Mouse (Mus musculus) right cerebral cortex, postnatal 36 days (tissue): Measurements from ENCODE around the gene Sppl3.

ENCODE experiments used
- DNase-seq, 2 experiments: peaks; one replicate each; pipeline ENCODE4 v3.0.0; 2022; ENCODE audit warnings: low spot score in 2 of 2, mixed read lengths in 1 of 2

Sppl3 gene

GRCm38 (mm10) chr5:115010577-115011216, at the start of gene Sppl3:
Sppl3 (plus strand) TSS chr5:115011137.
- DNase-seq = peak; percentile 88 to 89

- DNase-seq = no peak
Observed at GRCm38 (mm10) chr5:114961590-114962360, 49.2 kb upstream of the Sppl3 start.

DNA sequence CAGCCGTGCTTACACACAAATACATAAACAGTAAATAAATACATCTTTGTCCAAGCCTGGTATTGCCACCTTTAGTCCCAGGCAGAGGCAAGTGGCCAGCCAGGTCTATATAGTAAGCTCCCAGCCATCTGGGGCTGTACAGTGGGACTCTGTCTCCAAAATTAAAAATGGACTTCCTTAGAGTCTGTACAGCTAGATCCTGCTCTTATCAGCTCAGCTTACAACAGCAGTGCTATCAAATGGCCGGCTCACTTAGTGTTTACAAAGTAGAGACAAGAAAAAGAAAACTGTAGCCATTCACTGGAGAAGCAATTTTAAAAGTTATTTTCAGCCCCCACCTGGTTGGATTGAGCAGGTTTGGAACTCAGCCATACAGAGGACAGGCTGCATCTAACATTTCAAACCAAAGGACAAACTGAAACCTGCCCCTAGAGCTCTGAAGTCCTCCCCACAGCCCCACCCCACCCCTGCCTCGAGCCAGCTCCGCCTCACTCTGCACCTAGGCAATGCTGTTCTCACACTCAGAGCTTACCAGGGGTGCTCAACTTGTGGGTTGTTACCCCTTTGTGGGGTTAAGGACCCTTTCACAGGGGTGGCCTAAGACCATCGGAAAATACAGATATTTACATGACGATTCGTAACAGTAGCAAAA, 46.5 kb upstream of the Sppl3 start:
- DNase-seq = no peak

GRCm38 (mm10) chr5:114964967-114965898, 45.7 kb upstream of the Sppl3 start:
- DNase-seq = no peak

GRCm38 (mm10) chr5:114967523-114968268, 43.2 kb upstream of the Sppl3 start:
- DNase-seq = no peak

GRCm38 (mm10) chr5:114968651-114969050, 42.3 kb upstream of the Sppl3 start:
- no peak for DNase-seq

DNA sequence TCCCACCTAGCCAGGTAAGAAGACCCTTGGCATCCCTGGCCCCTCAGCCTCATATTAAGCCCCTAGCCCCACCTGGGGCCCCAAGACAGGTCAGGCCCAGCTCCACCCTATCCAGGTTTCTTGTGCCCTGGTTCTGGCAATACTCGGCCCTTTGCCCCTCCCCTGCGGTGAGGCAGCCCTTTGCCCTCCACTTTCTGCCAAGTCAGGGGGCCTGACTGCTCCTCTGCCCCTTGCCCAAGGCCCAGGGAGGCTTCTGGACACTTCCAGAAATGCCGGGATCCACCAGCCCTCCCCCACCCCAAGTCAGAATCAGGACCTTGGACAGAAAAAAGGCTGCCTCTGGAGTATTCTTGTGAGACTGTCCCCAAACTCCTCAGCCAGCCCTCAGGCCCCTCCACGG, 41.9 kb upstream of the Sppl3 start:
- no peak for DNase-seq

DNA sequence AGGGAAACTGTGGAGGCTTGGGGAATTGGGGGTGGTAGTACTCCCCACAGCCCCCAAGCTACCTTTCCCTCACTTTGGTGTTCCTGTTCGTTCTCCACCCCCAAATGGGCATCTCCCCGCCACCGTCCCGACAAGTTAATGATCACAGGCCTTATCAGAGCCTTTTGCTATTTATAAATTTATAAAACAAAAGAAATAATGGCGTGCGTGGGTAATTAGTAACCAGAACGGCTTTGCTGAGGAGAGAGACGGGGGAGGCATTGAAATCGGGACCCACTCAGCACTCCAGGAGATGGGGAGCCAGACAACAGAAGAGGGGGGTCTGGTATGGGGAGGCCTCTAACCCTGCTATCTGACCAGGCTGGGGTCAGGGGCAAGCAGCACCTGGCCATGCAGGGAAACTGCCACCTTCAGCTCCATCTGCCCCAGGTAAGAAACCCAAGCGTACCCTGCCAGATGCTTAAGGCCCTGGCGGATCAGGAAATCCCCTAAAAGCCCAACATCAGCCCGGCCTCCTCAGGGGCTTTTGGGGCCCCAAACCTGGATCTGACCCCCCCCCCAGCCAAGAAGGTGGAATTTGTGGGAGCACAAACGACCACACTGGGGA, 41.2 kb upstream of the Sppl3 start:
- DNase-seq = no peak

GRCm38 (mm10) chr5:114970824-114971227, 40.1 kb upstream of the Sppl3 start, which contains the start of gene Hnf1a:
Hnf1a (minus strand) TSS chr5:114971094.
- no peak for DNase-seq

DNA sequence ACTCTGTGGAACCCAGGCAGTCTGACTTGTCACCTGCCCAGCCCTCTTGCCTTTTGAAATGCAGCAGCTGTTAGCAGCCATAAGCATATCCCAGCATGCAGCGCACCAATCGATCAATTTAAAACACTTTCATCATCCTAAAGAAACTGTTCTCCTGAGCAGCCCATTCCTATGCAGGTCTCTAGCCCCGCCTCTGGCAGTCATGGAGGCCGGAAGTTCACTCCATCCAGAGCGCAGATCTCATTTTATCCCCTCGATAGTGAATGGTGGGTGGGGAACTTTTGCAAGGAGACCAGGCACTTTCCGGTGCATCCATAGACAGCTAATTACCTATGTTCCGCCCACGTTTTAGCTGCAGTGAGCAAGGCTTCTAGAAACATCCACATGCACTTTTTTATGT, 38.7 kb upstream of the Sppl3 start:
- no peak for DNase-seq

DNA sequence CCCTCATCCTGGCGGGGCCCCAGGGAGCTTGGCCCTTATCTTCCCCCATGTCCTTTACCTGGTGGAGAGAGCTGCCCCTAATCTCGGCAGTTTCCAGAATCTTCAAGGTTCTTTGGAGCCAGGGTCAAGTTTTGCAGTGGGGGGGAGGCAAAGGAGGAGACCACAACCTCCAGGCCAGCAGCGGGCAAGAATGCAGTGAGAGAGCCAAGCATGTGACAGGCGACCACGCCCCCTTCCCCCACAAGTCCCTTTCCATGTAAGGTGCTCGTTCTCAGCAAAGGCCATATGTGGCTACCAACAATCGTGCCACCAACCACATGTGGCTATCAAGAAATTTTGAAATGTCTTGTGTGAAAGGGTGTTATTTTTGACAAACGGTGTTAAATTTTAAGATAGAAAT, 37.8 kb upstream of the Sppl3 start:
- no peak for DNase-seq

GRCm38 (mm10) chr5:114976935-114977334, 34.0 kb upstream of the Sppl3 start:
- DNase-seq = no peak

- DNase-seq = no peak
Observed at GRCm38 (mm10) chr5:114978473-114978872, 32.5 kb upstream of the Sppl3 start.

DNA sequence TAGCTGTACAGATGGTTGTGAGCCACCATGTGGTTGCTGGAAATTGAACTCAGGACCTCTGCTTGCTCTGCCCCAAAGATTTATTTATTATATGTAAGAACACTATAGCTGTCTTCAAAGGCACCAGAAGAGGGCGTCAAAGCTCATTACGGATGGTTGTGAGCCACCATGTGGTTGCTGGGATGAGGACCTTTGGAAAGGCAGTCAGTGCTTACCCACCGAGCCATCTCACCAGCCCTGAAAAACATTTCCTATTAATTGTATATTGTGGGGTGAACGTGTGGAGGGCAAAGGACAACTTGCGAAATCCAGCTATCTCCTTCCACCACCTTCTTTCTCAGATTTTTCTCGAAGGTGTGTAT, 32.1 kb upstream of the Sppl3 start:
- DNase-seq = no peak

DNA sequence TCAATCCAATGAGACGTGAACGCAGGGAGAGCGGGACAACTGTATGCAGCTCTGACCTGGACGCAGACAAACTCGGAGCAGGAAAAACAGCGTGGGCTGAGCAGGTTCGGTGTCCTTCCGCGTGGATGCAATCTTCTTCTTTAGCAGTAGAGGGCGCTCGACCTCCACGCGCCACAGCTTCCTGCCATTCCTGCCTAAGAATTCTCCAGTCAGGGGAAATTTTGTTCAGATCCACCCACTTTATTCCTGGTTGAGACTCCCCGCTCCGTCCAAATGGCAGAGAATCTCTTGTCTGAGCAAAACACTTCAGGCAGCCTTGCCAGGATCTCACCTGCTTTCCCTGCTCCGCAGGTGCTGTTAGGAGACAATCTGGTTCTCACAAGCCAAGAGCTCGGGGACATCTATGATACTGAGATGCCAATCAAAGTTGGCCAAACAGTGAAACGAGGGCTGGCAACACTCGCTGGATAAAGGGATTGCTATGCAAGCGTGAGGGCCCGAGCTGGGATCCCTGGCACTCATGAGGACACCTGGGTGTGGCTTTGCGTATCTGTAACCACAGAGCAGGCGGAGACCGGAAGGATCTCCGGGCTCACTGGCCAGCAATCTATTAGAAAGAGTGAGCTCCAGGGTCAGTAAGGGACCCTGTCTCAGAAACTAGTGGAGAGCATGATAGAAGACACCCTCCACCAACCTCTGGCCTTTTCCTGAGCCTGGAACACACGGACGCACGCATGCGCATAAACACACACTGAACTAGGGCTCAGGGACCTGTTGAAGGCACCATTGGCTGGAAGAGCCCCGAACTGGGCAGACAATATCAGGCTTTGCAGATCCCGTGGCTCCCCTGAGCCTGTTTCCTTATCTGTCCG, 31.5 kb upstream of the Sppl3 start:
- DNase-seq = peak; percentile 41 to 52

DNA sequence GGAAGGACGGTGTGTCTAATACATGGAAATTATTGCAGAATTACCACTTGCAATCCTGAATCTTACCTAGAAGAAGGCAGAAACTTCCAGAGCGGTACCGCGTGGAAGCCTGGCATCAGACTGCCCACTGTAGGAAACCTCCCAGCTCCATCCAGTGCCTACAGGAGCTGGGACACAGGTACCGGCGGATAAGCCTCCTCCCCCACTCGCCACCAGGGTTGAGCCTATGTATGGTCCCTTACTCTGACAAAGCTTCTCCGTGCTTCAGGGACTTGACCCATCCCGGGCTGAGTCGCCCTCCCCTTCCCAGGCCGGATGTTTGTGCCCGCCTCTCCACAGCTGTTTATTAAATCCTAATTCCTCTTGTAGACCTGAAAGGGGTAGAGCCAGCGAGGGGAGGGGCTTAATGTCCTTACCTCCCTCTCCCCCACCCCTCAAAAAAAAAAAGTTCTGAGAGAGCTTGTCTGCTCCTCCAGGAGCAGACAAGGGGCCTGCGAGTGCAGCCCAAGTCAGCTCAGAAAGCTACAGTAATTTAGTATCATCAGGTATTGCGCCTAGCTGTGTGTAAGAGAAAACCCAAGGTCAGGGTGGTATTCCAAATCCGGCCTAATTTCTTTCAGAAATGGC, 30.7 kb upstream of the Sppl3 start:
- no peak for DNase-seq

- no peak for DNase-seq
Observed at GRCm38 (mm10) chr5:114982001-114982400, 28.9 kb upstream of the Sppl3 start.

DNA sequence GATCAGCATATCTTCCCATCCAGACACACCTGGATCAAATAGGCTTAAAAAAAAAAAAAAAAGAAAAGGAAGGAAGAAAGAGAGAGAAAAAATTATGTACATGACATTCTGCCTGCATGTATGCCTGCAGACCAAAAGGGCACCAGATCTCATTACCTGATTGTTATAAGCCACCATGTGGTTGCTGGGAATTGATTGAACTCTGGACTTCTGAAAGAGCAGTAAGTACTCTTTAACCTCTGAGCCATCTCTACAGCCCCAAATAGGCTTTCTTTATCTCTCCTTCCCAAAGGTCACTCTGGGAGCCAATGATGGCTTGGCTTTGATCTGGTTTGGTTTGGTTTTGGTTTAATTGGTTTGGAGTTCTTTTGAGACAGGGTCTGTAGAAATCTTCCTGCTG, 25.9 kb upstream of the Sppl3 start:
- DNase-seq = no peak

- DNase-seq = no peak
Observed at GRCm38 (mm10) chr5:114996447-114996846, 14.5 kb upstream of the Sppl3 start.
